Mouse (Mus musculus) kidney, adult 11 months (tissue): ENCODE results near the gene Nrxn2.

ENCODE experiments used
- DNase-seq: peaks from one replicate; pipeline ENCODE4 v3.0.0; 2022

The Nrxn2 gene

DNA sequence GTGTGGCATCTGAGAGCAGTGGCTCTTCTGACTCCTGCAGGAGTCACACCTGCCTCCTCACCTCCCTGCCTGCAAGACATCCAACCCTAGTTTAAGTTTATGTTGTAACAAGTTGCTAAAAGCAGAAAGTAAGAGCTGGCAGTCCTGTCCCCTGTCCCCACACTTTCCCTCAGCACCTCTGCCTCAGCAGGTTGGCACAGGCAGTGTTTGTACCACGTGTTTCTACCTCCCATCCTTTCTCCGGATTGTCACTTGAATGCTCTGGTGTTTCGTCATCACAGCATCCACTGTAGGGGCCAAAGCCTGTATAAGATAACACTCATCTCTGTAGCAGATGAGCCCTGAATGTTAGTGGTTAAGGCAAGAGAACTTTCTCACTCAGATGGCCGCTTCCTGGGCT, 106.5 kb downstream of the Nrxn2 start:
- no peak for DNase-seq

DNA sequence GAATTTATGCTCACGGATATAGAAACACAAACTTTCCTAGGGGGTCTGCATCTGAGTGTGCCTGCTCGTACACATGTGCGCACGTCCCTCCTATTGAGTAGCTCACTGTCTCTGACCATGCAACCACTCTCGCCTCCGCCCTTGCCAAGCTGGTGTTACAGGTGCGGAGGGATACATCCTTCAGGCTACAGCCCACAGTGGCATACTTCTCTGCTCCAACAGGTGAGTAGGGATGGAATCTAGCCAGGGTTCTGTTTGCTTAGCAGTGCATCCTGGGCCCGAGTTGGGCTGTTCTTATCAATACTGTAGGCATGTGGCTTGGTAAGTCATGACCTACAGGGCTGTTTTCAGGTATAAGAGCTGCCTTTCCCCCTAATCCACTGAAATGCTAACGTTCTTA, 107.5 kb downstream of the Nrxn2 start:
- no peak for DNase-seq

DNA sequence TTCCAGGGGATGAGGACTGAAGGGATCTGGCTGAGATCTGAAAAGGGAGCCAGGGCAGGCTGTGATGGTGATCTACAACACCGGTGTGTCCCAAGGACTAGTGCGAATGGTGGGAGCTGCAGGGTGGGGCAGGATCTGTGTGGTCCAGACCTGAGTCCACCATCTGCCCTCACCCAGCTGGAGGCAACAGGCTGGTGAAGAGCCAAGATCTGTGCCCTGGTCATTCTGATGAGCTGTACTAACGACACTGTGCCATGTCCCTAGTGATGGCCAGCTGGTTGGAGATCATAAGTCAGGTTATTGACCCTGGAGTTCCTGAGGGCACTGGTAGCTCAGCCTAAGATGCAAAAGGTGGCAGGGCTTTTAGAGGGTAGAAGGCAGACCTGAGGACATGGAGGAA, 108.9 kb downstream of the Nrxn2 start:
- no peak for DNase-seq

DNA sequence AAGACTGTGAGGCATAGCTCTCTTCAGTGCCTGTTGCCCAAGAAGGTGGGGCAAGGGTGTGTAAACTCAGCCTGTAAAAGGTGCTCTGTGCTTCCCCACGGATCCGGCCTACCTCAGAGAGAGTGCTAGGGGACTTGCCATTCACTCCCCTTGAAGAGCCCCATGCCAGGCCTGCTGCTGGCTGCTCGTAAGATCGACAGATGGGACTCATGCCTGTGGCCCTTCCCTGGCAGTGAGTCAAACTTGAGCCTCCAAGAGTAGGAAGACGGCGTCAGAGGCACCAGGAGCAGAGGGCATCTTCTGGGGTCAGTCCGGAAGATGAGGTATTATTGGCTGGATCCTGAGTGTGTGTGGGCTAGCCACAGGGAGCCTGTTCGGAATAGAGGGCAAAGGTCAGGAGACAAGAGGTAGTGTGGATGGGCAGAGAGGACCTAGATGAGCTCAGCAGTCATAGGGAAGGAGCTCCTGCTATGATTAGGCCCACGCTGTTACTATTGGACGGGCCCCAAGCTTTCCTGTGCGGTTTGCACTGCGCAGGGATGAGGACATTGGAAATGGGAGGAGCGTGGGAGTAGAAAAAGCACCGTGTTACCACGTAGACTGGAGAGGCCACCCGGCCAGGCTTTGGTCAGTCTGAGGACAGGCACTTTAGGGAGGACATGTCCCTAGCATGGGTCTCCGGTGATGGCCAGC, 109.5 kb downstream of the Nrxn2 start:
- DNase-seq, result no peak

DNA sequence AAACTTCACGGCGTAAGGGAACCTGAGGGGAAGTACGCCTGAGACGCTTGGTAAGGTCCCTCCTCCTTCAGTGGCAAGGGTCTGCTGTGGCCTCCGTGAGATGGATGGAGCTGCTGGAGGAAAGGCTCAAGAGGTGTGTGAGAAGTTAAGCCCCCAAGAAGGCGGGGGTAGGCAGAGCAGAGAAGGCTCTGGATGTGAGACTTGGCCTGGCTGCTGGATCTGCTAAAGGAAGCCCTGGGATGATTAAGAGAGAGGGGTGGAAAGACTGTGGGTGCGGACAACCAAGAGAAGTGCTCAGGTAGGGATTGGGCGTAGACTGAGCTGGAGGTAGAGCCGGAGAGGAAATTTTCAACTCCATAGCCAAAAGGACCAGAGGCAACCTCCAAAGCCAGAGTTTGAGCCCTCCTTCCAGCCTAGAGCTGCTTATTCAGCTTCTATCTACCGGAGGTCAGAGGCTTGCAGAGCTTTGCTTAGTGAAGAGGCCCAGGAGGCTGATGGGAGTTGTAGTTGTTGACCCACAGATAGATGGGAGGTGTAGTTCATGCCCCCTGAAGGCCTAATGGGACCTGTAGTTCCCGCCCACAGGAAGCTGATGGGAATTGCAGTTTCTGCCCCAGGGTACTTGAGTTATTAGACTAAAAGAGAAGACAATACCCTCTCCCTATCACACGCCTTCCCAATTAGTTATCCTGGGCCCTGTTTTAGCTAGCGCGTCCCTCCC, 110.9 kb downstream of the Nrxn2 start:
- peak; percentile 61 for DNase-seq

DNA sequence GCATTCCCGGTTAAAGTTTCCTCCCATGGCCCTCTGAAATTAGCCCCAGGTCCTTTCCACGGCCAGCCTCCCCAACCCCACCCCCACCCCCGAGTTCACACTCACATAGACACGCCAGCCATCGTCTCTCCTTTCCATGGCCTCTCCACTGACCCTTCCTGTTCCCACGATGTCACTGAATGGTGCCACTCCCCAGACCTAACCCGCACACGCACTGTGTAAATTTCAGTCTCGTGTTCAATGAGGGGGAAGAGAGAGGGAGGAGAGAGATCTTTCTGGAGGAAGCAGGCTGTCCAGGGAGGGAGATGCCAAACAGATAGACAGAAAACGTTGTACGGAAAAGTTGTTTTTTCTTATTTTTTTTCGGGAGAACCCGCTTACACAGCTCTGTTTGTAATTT, 111.8 kb downstream of the Nrxn2 start:
- no peak for DNase-seq

DNA sequence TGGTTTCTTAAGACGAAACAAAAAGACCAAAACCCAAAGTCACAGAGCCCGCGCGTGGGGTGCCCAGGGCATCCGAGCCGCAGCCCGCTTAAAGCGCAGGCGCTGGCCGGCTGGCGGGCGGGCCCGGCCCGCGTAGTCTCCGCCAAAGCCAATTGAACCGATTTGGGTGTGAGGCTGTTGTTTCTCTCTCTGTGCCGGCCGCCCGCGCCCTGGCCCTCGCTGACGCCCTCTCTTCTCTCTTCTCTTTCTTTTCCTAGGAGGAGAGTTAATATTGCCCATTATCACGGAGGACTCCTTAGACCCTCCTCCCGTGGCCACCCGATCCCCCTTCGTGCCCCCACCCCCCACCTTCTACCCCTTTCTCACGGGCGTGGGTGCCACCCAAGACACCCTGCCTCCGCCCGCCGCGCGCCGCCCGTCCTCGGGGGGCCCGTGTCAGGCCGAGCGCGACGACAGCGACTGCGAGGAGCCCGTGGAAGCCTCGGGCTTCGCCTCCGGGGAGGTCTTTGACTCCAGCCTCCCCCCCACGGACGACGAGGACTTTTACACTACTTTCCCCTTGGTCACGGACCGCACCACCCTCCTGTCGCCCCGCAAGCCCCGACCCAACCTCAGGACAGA, 112.6 kb downstream of the Nrxn2 start:
- no peak for DNase-seq

DNA sequence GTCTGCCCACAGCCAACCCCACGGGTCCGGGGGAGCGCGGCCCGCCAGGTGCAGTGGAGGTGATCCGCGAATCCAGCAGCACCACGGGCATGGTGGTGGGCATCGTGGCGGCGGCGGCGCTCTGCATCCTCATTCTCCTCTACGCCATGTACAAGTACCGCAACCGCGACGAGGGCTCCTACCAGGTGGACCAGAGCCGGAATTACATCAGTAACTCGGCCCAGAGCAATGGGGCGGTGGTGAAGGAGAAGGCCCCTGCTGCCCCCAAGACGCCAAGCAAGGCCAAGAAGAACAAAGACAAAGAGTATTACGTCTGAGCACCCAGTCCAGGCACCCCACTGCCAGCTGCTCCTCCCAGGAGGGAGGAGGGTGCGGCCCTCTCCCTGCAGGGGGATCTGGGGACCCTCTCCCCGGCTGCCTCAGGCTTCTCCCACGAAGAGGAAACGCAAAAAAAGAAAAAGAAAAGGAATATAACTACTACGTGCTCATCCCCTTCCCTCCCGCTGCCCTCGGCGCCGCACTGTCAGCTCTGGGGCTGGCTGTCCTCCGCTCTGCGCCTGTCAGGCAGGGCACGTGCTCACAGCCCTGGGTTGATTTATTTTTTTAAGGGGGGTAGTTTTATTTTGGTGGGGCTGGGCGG, 113.4 kb downstream of the Nrxn2 start:
- no peak for DNase-seq

DNA sequence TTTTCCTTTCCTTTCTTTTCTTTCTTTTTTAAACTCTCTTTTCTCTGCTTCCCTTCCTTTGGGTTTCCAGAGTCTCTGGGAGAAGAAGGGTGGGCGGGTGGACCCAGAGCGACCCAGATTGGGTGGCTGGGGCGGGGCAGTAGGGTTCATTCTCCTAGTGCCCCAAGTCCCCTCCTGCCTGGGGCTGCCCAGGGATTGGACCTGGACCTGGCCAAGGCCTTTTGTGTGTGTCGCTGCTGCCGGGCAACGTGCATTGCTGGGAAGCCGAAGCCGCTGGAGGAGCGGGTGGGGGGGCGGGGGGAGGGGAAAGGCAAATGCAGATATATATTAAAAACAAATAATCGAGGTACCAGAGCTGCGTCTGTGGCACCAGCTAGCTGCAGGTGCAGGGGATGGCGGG, 114.1 kb downstream of the Nrxn2 start:
- DNase-seq, result no peak

DNA sequence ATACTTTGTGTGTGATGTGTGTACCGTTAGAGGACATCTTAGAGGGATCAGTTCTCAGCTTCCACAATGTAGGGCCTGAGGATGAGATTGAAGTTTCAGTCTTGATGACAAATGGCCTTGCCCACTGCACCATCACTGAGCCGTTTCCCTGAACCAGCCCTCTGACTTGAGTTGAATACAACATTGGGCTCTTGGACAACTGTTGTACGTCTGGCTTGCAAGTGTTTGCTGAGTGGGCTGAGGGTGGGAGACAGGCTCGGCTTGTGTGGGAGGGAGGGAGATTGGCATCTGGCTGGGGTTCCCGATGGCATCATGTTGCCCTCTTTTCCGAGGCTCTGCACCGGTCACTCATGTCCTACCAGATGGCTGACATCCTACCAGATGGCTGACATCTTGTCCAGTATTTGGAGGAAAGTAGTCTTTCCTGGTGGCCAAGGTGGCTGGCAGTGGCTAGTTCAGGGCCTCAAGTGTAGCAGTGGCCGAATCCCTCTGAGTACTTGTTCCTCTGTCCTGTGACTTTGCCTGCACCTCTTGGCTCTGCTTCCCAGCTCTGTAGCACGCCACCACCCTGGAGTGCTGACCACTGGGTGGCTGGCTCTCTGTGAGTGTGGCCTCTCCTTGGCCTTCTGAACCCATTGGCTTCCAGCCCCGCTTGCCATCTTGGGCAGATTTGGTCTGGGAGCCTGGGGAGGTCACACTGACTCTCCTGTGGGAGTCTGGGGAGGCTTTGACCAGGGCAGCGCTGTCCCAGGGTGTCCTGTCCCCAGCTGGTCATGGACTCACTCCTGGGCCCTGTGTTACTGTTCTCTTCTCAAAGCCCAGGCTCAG, 115.0 kb downstream of the Nrxn2 start:
- DNase-seq, result no peak

DNA sequence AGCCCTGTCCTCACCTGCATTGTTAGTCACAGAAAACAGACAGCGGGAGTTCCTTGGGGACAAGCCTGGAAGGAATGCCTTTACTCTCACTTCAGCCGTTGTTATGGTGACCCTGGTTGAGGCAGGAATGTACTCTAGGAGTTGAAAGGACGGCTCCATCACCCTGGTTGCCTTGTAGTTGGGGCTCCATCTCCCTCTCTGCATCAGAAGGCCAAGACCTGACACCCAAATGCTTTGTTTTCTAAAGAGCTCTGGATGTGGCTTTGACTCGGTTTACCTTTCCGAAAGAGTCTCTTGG, 115.5 kb downstream of the Nrxn2 start:
- no peak for DNase-seq

DNA sequence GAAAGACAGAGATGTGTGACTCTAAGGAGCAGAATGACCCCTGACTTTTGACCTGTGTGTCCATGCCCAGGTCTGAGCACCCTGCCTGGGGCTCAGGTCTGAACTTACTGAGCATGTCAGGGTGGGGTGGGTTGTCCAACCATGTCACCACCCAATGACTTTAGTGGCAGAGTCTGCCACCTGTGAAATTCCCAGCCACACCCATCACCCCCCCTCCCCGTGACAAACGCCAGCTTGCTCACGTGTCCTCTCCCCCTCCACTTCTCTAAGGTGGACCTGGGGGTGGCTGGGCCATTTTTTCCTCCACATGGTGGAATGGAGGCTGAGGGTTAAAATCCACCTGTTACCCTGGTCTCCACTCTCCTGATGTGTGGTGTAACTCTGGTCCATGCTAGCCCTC, 117.7 kb downstream of the Nrxn2 start:
- no peak for DNase-seq

DNA sequence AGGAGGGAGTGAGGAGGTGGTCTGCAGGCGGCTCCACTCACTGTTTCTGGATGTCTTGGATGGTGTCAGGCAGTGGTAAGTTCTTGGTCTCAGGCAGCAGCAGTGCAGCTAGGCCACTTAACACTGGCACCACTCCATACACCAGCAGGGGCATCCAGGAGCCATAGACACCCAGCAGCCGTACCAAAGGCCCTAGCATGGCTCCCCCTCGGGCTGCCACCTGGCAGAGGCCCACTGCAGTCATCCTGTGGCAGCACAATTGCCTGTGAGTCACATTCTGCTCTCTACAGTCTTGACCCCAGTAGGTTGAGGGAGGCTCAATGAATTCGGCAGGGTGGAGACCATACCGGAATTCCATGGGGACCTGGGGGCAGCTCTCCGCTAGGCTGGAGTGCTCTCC, 118.2 kb downstream of the Nrxn2 start:
- no peak for DNase-seq

DNA sequence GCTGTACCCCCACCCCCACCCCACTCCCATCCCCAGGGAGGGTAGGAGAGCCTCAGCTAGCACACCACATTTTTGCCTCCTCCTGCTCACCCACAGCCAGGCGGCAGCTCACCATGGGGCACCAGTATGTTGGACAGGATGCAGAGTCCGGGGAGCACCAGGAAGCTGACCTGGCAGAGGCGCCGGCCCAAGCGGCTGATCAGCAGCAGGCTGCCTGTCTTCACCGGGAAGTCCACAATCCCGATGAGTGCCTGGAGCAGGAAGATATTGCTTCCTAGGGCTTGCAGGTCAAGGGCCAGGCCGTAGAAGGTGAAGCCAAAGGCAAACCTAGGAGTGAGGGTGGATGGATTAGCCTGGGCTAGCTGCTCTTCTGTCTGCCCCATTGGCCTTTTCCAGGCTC, 119.0 kb downstream of the Nrxn2 start:
- no peak for DNase-seq

DNA sequence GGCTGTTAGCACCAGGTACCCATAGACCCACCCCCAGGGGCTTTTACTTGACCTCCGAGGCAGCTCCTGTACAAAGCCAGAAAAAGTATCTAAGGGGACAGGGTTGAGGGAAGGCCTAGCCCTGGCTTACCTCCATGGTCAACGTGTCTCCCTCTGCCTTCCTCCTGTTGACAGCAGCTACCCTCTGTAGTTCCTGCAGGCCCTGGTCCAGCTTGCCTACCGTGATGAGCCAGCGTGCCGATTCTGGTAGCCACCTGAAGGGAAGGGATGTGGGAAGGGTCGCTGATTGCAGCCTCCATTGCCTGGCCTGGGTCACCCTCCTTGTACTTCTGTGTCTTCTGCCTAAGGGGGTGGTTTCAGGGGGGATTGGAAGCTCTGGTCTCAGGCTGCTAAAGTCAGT, 120.0 kb downstream of the Nrxn2 start:
- DNase-seq, result no peak

DNA sequence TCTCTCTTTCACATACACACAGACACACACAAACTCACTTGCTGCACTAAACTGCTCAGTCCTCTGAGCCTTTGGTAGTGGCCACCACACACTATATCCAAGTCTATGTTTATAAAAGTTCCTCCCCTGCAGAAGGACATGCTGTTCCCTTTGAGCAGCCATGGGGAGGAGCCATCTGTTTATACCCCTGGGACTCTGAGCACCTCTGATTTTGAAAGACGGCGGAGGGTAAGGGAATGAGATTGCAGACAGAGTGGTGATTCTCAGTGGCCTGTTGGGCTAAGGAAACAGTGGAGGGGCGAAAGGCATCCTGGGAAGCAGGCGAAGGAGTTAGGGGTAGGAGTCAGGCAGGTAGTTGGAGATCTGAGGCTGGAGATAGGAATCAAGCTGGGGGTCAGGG, 121.1 kb downstream of the Nrxn2 start:
- no peak for DNase-seq

DNA sequence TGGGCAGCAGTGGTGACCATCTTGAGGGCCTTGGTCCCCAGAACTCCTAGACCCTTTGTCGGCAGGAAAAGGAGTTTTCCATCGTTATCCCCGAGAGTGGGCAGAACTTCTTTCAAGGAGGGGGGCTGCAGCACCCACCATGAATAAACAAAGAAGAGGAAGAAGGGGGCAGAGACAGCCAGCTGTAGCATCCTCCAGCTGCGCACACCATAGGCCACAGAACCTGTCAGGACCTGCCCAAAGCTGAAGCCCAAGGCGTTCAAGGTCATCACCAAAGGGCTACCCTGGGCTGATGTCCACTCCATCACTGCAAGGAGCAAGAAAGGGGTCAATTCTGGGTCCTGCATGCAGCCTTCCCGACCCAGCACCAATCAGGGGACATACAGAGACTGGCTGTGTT, 121.7 kb downstream of the Nrxn2 start:
- no peak for DNase-seq

DNA sequence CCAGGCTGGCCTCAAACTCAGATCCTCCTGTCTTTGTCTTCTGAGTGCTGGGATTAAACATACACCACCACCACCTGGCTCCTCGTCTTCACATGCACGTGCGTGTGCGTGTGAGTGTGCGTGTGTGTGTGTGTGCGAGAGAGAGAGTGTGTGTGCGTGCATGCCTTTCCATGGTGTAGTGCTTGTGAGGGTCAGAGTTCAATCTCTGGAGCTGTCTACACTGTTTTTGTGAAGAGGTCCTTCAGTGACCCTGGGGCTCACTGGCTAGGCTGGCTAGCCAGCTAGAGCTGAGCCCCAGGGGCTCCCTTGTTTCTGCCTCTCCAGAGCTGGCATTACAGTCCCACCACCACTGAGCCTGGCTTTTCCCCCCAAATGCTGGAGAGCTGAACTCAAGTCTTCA, 123.0 kb downstream of the Nrxn2 start:
- DNase-seq, result no peak

DNA sequence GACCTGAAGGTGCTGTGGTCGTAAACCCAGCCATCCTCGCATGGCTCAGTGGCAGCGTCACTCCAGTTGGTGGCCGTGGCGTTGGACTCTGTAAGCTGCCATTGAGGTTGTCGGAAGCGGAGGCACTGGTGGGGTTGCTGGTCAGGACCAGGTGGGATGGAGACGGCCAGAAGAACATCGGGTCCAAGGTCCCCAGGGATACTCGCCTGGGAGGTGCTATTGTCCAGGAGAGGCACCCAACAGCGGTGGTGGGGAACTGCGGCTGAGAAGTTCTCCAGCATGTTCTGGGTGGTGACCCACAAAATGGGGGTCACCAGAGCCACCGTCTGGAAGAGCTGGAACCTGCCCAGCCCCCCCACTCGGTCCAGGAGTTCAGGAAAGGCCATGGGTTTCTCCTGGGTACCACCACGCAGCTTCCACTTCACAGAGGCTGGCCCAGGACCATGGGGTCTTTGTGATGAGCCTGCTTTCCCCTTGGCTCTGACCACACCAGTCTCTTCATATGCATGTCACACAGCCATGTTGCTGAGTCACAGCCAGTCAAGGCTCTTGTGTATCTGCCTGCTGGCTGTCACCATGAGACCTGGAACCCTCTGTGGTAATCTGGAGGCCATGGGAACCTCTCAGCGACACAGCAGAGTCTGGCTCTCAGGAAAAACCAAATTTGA, 124.0 kb downstream of the Nrxn2 start, which contains the start of gene Slc22a12:
TSS of gene Slc22a12 (minus strand) at position 666 of the 668 bp plus-strand sequence.
- no peak for DNase-seq

DNA sequence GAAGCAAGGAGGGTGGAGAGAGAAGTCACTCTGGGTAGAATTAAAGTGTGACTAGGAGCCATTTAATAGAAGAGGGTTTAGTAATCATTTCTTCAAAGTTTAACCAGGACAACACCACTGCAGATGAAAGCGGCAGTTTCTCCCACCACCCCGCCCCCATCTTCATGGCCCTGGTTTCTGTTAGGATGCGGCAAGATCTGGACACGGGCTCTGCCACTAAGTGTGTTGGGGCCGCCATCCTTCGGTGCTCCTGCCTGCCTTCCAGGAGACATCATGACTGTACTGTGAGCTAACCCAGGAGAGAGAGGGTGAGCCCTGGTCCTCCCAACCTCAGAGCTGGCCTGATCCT, 124.5 kb downstream of the Nrxn2 start:
- DNase-seq, result peak; percentile 55

DNA sequence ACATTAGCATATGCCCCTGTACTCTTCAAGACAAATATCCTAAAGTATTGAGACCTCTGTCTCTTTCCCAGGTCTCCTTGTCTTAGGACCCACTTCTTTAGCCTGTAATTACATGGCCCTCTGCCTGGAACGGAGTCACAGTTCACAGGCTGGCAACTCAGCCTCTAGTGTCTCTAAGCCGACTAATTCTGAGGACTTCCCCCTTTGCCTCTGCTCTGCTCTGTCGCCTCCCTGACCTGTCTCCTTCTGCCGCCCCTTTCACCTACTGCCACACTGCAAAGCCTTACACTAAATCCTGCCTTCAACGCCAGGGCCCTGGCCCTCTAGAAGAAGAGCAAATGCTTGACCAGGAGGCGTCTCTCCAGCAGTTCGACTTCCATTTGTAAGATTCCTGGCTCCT, 125.0 kb downstream of the Nrxn2 start:
- no peak for DNase-seq

DNA sequence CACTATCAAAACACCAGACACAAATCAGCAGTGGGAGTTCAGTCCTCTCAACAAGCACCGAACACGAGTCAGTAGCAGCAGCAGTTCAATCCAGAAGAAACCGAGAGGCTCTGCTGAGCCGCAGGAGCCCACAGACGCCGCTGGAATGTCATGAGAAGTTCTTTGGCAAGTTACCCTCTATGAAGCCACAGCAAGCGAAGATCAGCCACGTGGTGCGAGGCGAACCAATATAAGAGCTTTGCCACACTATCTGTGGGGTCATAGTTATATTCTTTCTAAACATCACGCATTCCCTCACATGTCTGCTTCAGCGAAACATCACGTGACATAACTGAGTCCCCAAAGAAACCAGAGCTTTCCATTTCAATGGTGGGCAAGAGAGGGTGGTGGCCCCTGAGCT, 126.2 kb downstream of the Nrxn2 start:
- no peak for DNase-seq

DNA sequence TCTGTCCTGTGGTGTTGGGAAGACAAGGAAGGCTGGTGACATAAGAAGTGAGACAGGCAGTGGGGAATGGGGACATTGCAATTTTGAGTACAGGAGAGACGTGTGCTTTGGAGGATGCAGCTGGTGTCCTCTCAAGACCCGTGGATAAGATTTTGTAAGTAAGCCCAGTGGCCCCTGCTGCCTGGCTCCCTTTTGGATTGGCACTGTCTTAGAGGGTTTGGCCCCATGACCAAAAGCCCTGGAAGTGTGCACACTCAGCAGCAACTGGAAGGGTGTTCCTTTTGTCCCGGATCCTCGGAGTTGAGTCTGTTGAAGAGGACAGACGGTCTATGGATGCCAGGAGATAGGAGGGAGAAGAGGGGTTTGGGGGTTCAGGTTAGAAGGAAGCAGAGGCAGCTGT, 127.0 kb downstream of the Nrxn2 start:
- DNase-seq, result no peak
